14 mouse cellular contexts compared by ENCODE assay signal in the genomic region with DNA sequence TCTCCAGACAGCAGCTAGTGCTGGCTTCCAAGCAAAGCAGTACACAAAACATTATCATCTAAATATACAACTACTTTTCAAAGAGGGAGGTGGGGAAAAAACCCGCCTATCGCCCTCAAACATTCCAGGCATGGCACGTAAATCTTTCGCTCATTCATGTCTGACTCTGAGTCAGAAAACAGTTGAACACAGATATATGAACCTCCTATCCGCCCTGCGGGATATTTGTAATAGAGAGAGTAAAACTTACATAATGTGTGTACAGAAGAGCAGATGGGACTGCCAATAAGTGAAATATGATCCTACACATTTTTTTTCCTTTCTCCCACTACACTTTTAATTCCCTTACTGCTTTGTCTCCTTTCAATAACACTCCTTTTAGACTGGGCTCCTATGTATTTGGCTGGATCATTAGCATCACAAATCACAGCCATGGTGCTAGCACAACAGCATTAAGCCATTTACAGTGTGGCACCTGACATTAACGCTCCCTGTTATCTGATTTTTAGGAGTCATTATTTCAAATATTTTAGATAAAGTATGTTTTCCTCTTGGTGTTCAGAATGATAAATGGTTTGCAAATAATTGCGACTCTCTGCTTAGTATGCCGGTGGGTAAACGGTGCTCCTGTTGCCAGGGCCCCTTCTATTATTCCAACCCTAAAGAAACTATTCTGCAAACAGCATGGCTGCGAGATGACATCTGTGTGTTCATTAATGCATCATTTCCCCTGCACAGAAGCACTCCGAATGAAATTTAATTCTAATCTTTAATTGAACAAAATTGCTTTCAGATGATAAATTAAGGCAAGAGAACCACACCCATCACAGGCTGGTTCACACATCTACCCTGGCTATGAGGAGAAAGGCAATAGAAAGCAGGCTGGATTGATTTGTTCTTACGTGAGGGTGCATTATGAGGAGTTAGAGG.
DNase-seq lines count a peak whose midpoint lies in the region; ATAC-seq and TF ChIP-seq lines count a peak whose summit lies in the region.
"Had no signal": no experiment of that assay in that cellular context is flagged by ENCODE, and none has a peak within 500 bp of the region (broad histone marks: within the 10 kb centered on the region; RNA-seq: fewer than 3 reads in every experiment).

No protein-coding gene starts in this region.

- H3K4me1 ChIP-seq in heart, embryonic 12.5 days (replicated peaks), result peaks cover 36% of the 10 kb centered on the region
- peaks cover 52% of the 10 kb centered on the region for H3K4me1 ChIP-seq in forebrain, embryonic 14.5 days (ENCODE audit: control insufficient read depth, insufficient read depth, low read length)
- peaks cover 31% of the 10 kb centered on the region for H3K4me1 ChIP-seq in hindbrain, embryonic 16.5 days (ENCODE audit: control insufficient read depth, insufficient read depth, low read depth, low read length)
- H3K4me1 ChIP-seq in heart, adult 2 months (ENCODE audit: control insufficient read depth, insufficient read depth, low read length), result peaks cover 1% of the 10 kb centered on the region; the same call in 1 of the 2 replicates
- no peaks in the 10 kb centered on the region for H3K4me1 ChIP-seq in liver, embryonic 12.5 days

- no peak for TF ChIP-seq CTCF in heart, adult 2 months (IDR thresholded peaks at IDR 0.05)

- no peak overlapping the region for H3K9ac ChIP-seq in heart, embryonic 12.5 days
- peak overlapping the region; percentile 14; the same call in 1 of the 2 replicates for H3K9ac ChIP-seq in forebrain, embryonic 14.5 days (ENCODE audit: low read length)
- H3K9ac ChIP-seq in hindbrain, embryonic 16.5 days (ENCODE audit: low read depth, low read length), result no peak overlapping the region
- no peak overlapping the region for H3K9ac ChIP-seq in heart, adult 2 months (ENCODE audit: low read depth, low read length)
- H3K9ac ChIP-seq in liver, embryonic 12.5 days, result no peak overlapping the region

- no peak for ATAC-seq in heart, embryonic 12.5 days (ENCODE audit: insufficient number of reproducible peaks, low FRiP score)
- peak; percentile 85 for ATAC-seq in forebrain, embryonic 14.5 days
- 0 out of 2 replicates have a peak, but pooled peaks have one; percentile 48 for ATAC-seq in hindbrain, embryonic 16.5 days
- ATAC-seq in liver, embryonic 12.5 days, result no peak

- no peak overlapping the region for H3K27ac ChIP-seq in heart, embryonic 12.5 days (ENCODE audit: poor library complexity, severe bottlenecking)
- peak overlapping the region; percentile 56 for H3K27ac ChIP-seq in forebrain, embryonic 14.5 days (ENCODE audit: low read depth, low read length)
- peak overlapping the region; percentile 18; the same call in 1 of the 2 replicates for H3K27ac ChIP-seq in hindbrain, embryonic 16.5 days (ENCODE audit: low read depth, low read length)
- H3K27ac ChIP-seq in heart, adult 2 months, result no peak overlapping the region
- H3K27ac ChIP-seq in liver, embryonic 12.5 days, result no peak overlapping the region
- H3K27ac ChIP-seq: macrophage had no signal

- no peak overlapping the region for H3K4me3 ChIP-seq in heart, embryonic 12.5 days
- H3K4me3 ChIP-seq in forebrain, embryonic 14.5 days (ENCODE audit: low read depth, low read length), result no peak overlapping the region
- H3K4me3 ChIP-seq in hindbrain, embryonic 16.5 days (ENCODE audit: low read length), result no peak overlapping the region
- H3K4me3 ChIP-seq in heart, adult 2 months, result no peak overlapping the region
- no peak overlapping the region for H3K4me3 ChIP-seq in liver, embryonic 12.5 days

- 64% methylated on average over 13 of the region's 13 CpGs for WGBS in heart, embryonic 12.5 days
- WGBS in forebrain, embryonic 14.5 days, result 3% methylated on average over 13 of the region's 13 CpGs
- WGBS in hindbrain, embryonic 16.5 days, result 25% methylated on average over 13 of the region's 13 CpGs
- 78% methylated on average over 13 of the region's 13 CpGs for WGBS in heart, adult 2 months
- WGBS in liver, embryonic 12.5 days (ENCODE audit: insufficient replicate concordance), result 67% methylated on average over 13 of the region's 13 CpGs

- no peak for TF ChIP-seq POLR2A in heart, adult 2 months (IDR thresholded peaks at IDR 0.05; ENCODE audit: insufficient read depth, low read depth, low read length)

- H3K27me3 ChIP-seq in heart, embryonic 12.5 days (replicated peaks), result no peaks in the 10 kb centered on the region
- H3K27me3 ChIP-seq in forebrain, embryonic 14.5 days (replicated peaks; ENCODE audit: control insufficient read depth, insufficient read depth, low read length), result no peaks in the 10 kb centered on the region
- H3K27me3 ChIP-seq in hindbrain, embryonic 16.5 days (replicated peaks; ENCODE audit: control insufficient read depth, insufficient read depth, low read length), result no peaks in the 10 kb centered on the region
- H3K27me3 ChIP-seq in heart, adult 2 months (ENCODE audit: control insufficient read depth, insufficient read depth, low read length), result no peaks in the 10 kb centered on the region
- H3K27me3 ChIP-seq in liver, embryonic 12.5 days (replicated peaks), result no peaks in the 10 kb centered on the region

- TF ChIP-seq EP300 in heart, adult 2 months (IDR thresholded peaks at IDR 0.05; ENCODE audit: insufficient read depth, low read depth, low read length), result no peak

- DNase-seq in heart, adult 11 months, result peak; percentile 29
- peak; percentile 84 for DNase-seq in forebrain, embryonic 14.5 days (ENCODE audit: low spot score)
- peak; percentile 15 for DNase-seq in neural tube, embryonic 10.5 days (ENCODE audit: extremely low spot score, low spot score)
- DNase-seq in left cerebral cortex, adult 8-10 months (ENCODE audit: low spot score in 2 of 2), result no peak
- no peak for DNase-seq in heart, adult 2 months
- DNase-seq: adrenal gland, postnatal 36 days; cerebellum, adult 11 months; kidney, adult 9 months; left cerebral cortex, postnatal 4 days; right cerebral cortex, adult 18-20 months had no signal

- no peak overlapping the region for H3K4me2 ChIP-seq in heart, embryonic 12.5 days
- H3K4me2 ChIP-seq in forebrain, embryonic 14.5 days (ENCODE audit: low read length), result peak overlapping the region; percentile 36
- peak overlapping the region; percentile 6 for H3K4me2 ChIP-seq in hindbrain, embryonic 16.5 days (ENCODE audit: low read length)
- H3K4me2 ChIP-seq in liver, embryonic 12.5 days, result no peak overlapping the region

- intact Hi-C loops in heart, adult 2 months (cut with DNase I), result no loop called here

- no peaks in the 10 kb centered on the region for H3K79me2 ChIP-seq in heart, adult 2 months (replicated peaks; ENCODE audit: control insufficient read depth, insufficient read depth, low read length)

- no peaks in the 10 kb centered on the region for H3K9me3 ChIP-seq in heart, embryonic 12.5 days (replicated peaks)
- H3K9me3 ChIP-seq in forebrain, embryonic 14.5 days (replicated peaks; ENCODE audit: control insufficient read depth, low read length), result no peaks in the 10 kb centered on the region
- H3K9me3 ChIP-seq in hindbrain, embryonic 16.5 days (ENCODE audit: control insufficient read depth, low read length), result no peaks in the 10 kb centered on the region
- H3K9me3 ChIP-seq in liver, embryonic 12.5 days (replicated peaks), result no peaks in the 10 kb centered on the region

- no peaks in the 10 kb centered on the region for H3K36me3 ChIP-seq in heart, embryonic 12.5 days
- H3K36me3 ChIP-seq in forebrain, embryonic 14.5 days (ENCODE audit: control insufficient read depth, insufficient read depth, low read length), result no peaks in the 10 kb centered on the region
- no peaks in the 10 kb centered on the region for H3K36me3 ChIP-seq in hindbrain, embryonic 16.5 days (ENCODE audit: control insufficient read depth, insufficient read depth, low read length)
- H3K36me3 ChIP-seq in heart, adult 2 months (ENCODE audit: control insufficient read depth, insufficient read depth, low read length), result no peaks in the 10 kb centered on the region
- no peaks in the 10 kb centered on the region for H3K36me3 ChIP-seq in liver, embryonic 12.5 days

Comparison
In these comparisons a context has a peak if more than half of its experiments do, and no peak if none do; other contexts are left out.
1. DNase-seq: peak in heart, adult 11 months (single experiment), forebrain, embryonic 14.5 days (single experiment) and neural tube, embryonic 10.5 days (single experiment); none in left cerebral cortex, adult 8-10 months (0 of 2) and heart, adult 2 months (0 of 2).
2. ATAC-seq: peak in forebrain, embryonic 14.5 days (single experiment) and hindbrain, embryonic 16.5 days (single experiment); none in heart, embryonic 12.5 days (single experiment) and liver, embryonic 12.5 days (single experiment).
3. H3K27ac ChIP-seq: peak in forebrain, embryonic 14.5 days (single experiment) and hindbrain, embryonic 16.5 days (single experiment); none in heart, embryonic 12.5 days (single experiment), heart, adult 2 months (single experiment) and liver, embryonic 12.5 days (single experiment).
4. H3K4me2 ChIP-seq: peak in forebrain, embryonic 14.5 days (single experiment) and hindbrain, embryonic 16.5 days (single experiment); none in heart, embryonic 12.5 days (single experiment) and liver, embryonic 12.5 days (single experiment).